Mouse (Mus musculus) kidney, embryonic 14.5 days (tissue): ENCODE data around the gene Cfb. TPM values are rescaled to one million over a fixed set of nuclear protein-coding genes. Genes with fewer than 3 reads are reported as not detected.
"Not testable (repeated sequence)": the region's sequence is repeated elsewhere in the genome, so short reads cannot be mapped to it uniquely, and the experiment has no call there.

ENCODE experiments used
- ATAC-seq: fragments of 200-750 bp; cut with Nextera tagmentation; 2 replicates; pipeline ENCODE4 v1.8.0; 2017; ENCODE audit warnings: moderate number of reproducible peaks, mild to moderate bottlenecking, moderate TSS enrichment, moderate library complexity; ENCODE audit not compliant: low FRiP score, low TSS enrichment
- H3K27ac ChIP-seq: fragments of 300-500 bp; sonication (generic); 2 replicates; pipeline ENCODE4 v1.5.1; 2014; ENCODE audit warnings: low read depth, mild to moderate bottlenecking, low read length, moderate library complexity, mixed read lengths
- H3K27me3 ChIP-seq: fragments of 300-500 bp; sonication (generic); 2 replicates; pipeline ENCODE4 v1.6.1; 2014; ENCODE audit warnings: mild to moderate bottlenecking, low read length; ENCODE audit not compliant: control insufficient read depth, insufficient read depth
- H3K36me3 ChIP-seq: fragments of 300-500 bp; sonication (generic); 2 replicates; pipeline ENCODE4 v1.6.1; 2014; ENCODE audit warnings: low read length, mixed read lengths; ENCODE audit not compliant: control insufficient read depth, insufficient read depth
- H3K4me1 ChIP-seq: fragments of 300-500 bp; sonication (generic); 2 replicates; pipeline ENCODE4 v1.6.1; 2014; ENCODE audit warnings: low read length, mixed read lengths; ENCODE audit not compliant: control insufficient read depth, insufficient read depth
- H3K4me2 ChIP-seq: fragments of 300-500 bp; sonication (generic); replicated peaks from 2 replicates; pipeline ENCODE4 v1.6.1; 2014; ENCODE audit warnings: low read depth, mild to moderate bottlenecking, low read length
- H3K4me3 ChIP-seq: fragments of 300-500 bp; sonication (generic); 2 replicates; pipeline ENCODE4 v1.5.1; 2014; ENCODE audit warnings: mild to moderate bottlenecking, low read length
- H3K9ac ChIP-seq: fragments of 300-500 bp; sonication (generic); 2 replicates; pipeline ENCODE4 v1.6.1; 2014; ENCODE audit warnings: low read depth, mild to moderate bottlenecking, low read length, moderate library complexity
- H3K9me3 ChIP-seq: fragments of 300-500 bp; sonication (generic); 2 replicates; pipeline ENCODE4 v1.6.1; 2016; ENCODE audit warnings: low read length; ENCODE audit not compliant: control insufficient read depth
- WGBS: fragments of 180-500 bp; shearing (Covaris S2); extraction: QIAGEN DNeasy Blood & Tissue Kit; methylation state at CpG from one replicate; pipeline ENCODE4 v1.1.7; 2014; 5-methylcytosine and 5-hydroxymethylcytosine counted together
- polyA plus RNA-seq: library from polyadenylated mRNA; unstranded; fragments of >200 nt; fragmentation: Nextera tagmentation; extraction: Ambion mirVana; gene quantifications from 2 replicates; pipeline ENCODE4 v1.2.1, GENCODE M21; 2014

Gene Cfb
- polyA plus RNA-seq, 1 experiment from 2014 or later: 5.4 TPM

DNA sequence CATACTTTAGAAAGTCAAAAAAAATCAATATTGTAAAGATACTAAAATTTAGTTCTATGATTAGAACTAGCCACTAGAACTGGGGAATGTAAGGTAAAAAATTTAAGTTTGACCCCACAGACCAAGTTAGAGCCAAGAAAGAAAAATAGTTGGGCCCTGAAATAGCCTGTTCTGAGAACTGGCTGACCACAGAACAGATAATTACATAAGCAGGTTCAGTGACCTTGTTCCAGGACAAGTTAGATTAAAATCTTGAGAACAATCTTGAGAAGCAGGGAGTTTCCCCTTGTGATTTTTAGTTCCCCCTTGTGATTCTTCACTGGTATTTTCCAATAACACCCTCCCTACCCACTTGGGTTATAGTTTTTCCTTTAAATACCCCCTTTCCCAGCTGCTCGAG lies 31.5 kb downstream of the Cfb start:
- WGBS: 91% methylated on average over 1 of the region's 1 CpGs
- not testable (repeated sequence) for H3K4me1 ChIP-seq
- H3K36me3 ChIP-seq: peaks cover 32% of the 10 kb centered on the region; the same call in 1 of the 2 replicates

DNA sequence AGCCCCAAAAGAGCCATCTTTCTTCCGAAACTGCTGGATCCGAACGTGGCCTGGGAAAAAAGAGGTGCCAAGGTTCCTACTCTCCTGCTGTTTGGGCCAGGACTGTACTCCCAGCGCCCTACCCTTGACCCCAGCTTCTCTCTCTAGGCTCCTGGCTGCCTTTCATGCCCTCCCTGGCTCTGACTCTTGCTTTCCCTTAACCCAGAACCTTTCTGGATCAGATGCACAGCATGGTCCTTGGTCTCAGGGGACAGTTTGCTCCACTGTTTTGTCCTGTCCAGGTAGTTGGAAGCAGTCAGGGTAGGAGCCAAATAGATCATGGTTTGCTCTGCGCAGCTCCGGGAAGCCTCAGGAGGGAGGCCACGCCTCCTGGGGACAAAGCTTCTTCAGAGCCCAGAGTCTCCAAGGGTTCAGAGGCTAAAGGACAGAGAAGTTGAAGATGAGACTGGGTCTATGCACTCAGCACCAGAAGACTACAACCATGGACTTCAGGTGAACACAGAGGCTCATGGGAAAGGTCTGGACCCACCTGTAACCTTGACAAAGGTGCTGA lies 47.4 kb downstream of the Cfb start:
- 74% methylated on average over 7 of the region's 7 CpGs for WGBS
- no peak for ATAC-seq
- H3K9me3 ChIP-seq: no peaks in the 10 kb centered on the region
- H3K27ac ChIP-seq: no peak overlapping the region
- no peaks in the 10 kb centered on the region for H3K36me3 ChIP-seq
- H3K4me1 ChIP-seq: no peaks in the 10 kb centered on the region
- H3K27me3 ChIP-seq: no peaks in the 10 kb centered on the region
- H3K9ac ChIP-seq: no peak overlapping the region
- no peak overlapping the region for H3K4me2 ChIP-seq
- H3K4me3 ChIP-seq: no peak overlapping the region

More for the DNA sequence above, 31.5 kb downstream of the Cfb start:
- H3K9me3 ChIP-seq, ATAC-seq, H3K4me2 ChIP-seq, H3K9ac ChIP-seq, H3K27ac ChIP-seq, H3K4me3 ChIP-seq, H3K27me3 ChIP-seq: not testable (repeated sequence)

DNA sequence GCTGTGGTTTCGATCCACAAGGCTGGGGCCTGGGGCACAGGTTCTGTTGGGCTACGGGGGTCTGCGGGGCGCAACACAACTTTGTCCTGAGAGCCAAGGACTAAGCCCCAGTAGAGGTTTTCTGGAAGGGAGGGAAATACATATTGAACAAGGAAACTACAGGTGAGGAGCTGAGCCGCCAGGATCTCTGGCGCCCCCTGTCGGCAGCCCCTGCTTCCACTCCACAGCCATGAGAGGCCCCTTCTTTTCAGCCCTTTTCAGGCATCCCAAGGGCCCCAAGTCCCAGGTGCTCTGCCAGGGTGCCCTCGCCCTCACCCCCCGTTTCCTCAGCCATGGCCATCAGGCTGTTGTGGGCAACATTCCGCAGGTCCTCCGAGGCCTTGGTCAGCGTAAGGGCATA lies 48.6 kb downstream of the Cfb start:
- H3K9ac ChIP-seq, ATAC-seq, H3K4me2 ChIP-seq, H3K4me3 ChIP-seq, H3K36me3 ChIP-seq, H3K27ac ChIP-seq, H3K27me3 ChIP-seq, H3K4me1 ChIP-seq, H3K9me3 ChIP-seq: not testable (repeated sequence)
- 70% methylated on average over 12 of the region's 12 CpGs for WGBS

DNA sequence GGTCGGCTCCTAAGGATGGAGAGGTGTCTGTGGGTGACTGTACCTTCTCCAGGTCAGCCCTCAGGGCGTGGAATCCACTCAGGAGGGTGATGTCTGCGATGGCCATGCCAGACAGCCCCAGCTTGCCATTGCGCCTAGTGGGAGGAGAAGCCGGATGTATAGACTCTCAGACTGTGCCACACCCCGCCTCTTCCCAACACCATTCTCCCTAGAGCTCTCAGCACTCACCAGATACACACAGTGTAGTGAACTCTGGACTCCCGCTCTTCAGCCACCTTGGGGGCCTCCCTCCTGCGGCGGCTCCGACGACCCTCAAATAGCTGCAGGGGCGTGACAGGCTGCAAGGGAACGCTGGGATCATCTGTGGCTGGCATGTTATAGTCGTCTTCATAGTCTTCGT lies 51.0 kb downstream of the Cfb start:
- no peaks in the 10 kb centered on the region for H3K4me1 ChIP-seq
- H3K9me3 ChIP-seq: no peaks in the 10 kb centered on the region
- H3K36me3 ChIP-seq: no peaks in the 10 kb centered on the region
- no peak overlapping the region for H3K9ac ChIP-seq
- ATAC-seq: no peak
- H3K27me3 ChIP-seq: no peaks in the 10 kb centered on the region
- H3K4me3 ChIP-seq: no peak overlapping the region
- 70% methylated on average over 15 of the region's 15 CpGs for WGBS
- H3K27ac ChIP-seq: no peak overlapping the region
- no peak overlapping the region for H3K4me2 ChIP-seq

DNA sequence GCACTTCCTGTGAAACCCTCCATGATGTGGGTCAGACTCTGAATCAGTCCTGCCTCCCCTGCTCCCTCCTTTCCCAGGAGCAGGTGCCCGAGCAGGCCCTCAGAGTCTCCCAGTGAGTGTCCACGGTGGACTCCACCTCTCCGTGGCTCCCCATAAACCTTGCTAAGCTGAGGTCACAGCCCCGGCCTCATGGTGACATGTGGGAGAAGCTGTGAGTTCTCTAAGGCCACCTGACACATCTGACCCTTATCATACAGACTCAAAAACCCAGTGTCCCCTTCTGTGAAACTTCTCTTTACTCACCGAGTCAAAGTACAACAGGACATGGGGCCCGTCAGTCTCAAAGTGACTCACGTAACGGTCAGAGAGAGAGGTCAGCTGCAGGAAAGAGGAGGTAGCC lies 51.5 kb downstream of the Cfb start:
- not testable (repeated sequence) for H3K36me3 ChIP-seq, H3K27ac ChIP-seq, H3K27me3 ChIP-seq, H3K4me2 ChIP-seq, H3K9me3 ChIP-seq, H3K4me1 ChIP-seq, H3K9ac ChIP-seq, H3K4me3 ChIP-seq, ATAC-seq
- 72% methylated on average over 8 of the region's 8 CpGs for WGBS

DNA sequence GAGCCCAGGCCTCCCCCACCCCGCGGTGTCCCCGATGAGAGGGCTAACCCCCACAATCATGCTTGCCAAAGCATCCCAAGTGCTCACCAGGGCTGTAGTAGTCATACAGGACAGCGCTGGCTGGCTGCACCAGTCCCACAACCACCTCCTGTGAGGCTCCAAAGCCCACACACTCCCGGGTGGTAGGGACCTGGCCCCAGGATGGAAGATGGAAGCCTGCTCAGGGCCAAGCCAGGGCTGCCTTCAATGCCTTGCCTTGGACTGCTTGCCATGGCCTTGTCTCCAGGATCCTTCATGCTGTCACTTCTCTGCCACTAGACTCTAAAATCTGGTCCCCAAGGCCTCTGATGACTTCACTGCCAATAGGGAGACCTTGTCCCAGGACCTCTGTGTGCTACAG lies 51.9 kb downstream of the Cfb start:
- not testable (repeated sequence) for H3K27ac ChIP-seq, H3K27me3 ChIP-seq, ATAC-seq, H3K4me3 ChIP-seq, H3K9ac ChIP-seq, H3K36me3 ChIP-seq, H3K9me3 ChIP-seq, H3K4me1 ChIP-seq, H3K4me2 ChIP-seq
- 85% methylated on average over 5 of the region's 5 CpGs for WGBS

DNA sequence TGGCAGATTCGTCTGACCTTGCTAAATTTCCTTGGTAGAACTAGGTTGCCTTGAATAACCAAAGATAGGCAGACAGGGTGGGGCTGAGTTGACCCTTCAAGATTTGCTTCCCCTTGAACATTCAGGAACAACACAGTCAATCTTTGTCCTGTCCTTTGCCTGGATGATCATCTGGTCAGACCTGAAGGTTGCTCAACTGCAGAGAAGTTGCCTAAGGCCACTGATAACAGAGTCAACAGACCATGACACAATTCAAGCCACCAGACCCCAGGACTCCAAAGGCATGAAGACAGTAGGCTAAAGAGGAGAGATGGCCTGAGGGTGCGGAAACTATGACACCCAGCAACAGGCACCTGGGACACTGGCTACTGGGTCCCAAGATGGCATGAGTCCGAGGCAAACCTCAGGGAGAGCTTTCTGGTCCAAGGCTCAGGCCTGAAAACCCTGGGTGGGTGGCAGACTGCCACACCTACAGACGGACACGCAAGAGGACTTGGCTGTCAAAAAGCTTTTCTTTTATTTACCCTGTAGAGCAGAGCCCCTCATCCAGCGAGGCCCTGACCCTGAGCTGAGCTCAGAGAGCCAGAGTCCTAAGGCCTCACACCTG lies 53.6 kb downstream of the Cfb start:
- ATAC-seq: no peak
- Histone ChIP-seq H3K27ac (no peak overlapping the region), H3K4me1 (no peaks in the 10 kb centered on the region), H3K27me3 (no peaks in the 10 kb centered on the region), H3K4me3 (no peak overlapping the region), H3K4me2 (no peak overlapping the region), H3K9me3 (0 out of 2 replicates have a peak, but pooled peaks cover 4% of the 10 kb centered on the region), H3K36me3 (no peaks in the 10 kb centered on the region), H3K9ac (no peak overlapping the region)
- 82% methylated on average over 6 of the region's 6 CpGs for WGBS

DNA sequence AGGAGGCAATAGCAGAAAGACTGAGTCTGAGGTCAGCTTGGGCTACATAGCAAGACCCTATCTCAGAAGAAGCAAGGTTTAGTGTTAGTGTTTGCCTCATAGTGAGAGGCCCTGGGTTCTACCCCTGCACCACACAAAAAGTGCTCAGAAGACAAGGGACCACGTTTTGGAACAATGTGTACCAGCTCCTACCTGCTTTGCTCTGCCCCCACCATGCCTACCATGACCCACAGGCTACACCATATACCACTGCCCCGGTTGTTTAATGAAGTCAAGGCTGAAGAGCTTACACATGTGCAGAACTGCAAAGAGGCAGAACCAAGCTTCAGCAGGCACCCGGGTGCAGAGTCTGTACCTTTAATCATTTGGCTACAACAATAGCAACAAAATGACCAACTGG lies 55.1 kb downstream of the Cfb start:
- WGBS: 68% methylated on average over 3 of the region's 3 CpGs
- H3K27me3 ChIP-seq: no peaks in the 10 kb centered on the region

More for the DNA sequence above, 55.1 kb downstream of the Cfb start:
- H3K4me2 ChIP-seq: no peak overlapping the region
- H3K9me3 ChIP-seq: 0 out of 2 replicates have a peak, but pooled peaks cover 4% of the 10 kb centered on the region
- H3K4me3 ChIP-seq: no peak overlapping the region
- no peaks in the 10 kb centered on the region for H3K4me1 ChIP-seq
- ATAC-seq: no peak
- H3K36me3 ChIP-seq: no peaks in the 10 kb centered on the region
- no peak overlapping the region for H3K27ac ChIP-seq
- H3K9ac ChIP-seq: no peak overlapping the region
